Mouse (Mus musculus) cerebellum, adult 9-10 months (tissue): ENCODE measurements around the gene Gm32742.
A peak's percentile ranks its signal among the peaks of the same experiment; 100 is the strongest.

Source experiments
- DNase-seq: peaks from one replicate; pipeline ENCODE4 v3.0.0; 2022

Gm32742 gene

DNA sequence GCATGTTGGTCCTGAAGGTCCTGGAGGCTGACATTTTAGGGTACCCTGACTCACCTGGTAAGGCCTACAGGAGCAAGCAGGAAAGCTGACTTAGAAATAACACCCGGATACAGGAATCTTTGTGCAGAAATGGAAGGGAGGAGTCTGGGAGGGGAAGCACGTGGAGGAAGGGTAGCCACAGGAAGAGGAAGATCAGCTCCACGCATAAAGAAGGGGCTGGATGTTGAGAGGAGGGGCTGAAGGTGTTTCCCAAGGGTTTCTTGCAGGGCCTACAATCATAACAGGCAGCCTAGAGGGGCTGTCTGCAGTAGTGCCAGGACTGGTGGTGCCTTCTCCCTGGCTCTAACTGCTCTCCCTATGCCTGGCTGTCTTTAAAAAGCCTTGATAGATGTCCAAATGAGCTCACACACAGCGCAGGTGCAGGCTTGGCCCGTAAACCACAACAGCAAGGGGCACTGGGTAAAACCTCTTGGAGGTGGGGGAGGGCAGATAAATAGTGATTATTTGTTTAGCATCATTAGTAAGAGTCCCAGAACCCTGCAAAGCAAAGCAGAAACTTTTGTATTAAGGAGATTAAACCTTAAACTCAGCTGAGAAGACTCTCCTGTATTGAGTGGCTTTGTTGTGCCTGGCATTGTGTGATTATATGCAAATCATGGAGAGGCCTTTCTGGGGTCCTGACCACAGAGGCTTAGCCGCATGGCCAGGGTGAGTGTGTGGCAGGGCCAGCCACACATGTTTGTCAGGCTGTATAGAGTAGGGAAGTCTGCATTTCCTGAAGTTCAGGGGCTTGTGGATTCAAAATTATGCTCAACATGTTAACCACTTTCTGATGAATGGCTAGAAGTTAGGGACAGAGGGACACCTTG, at the start of gene Gm32742:
Gene Gm32742, minus strand, starts transcription at position 206 of the 869 bp plus-strand sequence.
- no peak for DNase-seq

DNA sequence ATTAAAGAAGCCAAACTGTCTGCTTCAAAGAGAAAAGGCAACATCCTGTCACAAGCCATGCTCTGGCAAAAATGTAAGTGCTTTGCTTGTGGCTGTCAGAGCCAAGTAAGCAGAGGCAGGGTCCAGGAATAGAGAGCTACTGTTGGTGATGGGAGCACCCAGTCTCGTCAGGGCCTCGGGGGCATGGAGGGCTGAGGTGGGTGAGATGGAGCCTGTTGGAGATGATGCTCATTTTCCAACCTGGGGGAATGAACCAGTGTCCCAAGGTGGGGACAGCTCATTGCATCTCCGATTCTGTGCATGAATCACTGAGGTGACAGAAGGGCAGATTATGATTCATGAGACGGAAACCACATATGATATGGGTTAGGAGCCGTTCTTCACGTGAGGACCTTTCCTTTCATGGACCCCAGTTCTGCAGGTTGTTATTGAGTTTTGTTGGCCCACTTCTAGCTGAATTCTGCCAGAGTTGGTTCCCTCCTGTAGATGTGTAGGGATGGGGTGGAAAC, 48.5 kb upstream of the Gm32742 start:
- DNase-seq: no peak

DNA sequence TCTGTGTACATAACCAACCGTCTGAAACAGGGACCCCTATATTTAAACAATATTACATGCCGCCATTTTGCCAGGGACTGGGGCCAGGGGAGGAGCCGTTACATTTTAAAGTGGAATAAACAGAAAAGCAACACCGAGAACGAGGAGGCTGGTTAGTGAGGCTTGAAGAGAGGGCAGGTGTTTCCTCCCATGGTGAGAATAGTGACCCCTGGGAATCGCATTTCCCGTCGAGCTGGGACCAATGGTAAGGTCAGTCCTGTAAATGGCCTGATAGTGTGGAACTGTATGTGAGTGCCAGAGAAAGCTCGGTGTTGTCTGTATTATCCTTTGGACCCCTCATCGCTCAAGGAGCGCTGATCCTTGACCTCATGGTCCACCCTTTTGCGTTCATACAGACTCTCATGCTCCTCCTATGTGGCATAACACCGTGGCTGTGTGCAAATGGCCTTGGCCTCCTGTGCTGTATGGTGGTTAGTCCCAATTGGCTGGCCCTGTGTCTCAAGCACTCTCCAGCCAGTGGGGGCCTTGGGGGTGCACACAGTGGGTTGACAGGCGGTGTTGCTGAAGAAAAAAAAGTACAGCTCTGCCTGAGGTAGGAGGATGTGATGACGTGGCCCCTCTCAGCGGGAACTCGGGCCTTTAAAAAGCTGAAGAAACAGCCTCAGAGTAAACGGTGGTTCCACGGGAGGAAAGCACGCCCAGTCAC, 47.9 kb upstream of the Gm32742 start, which contains the start of gene Pou2af1:
Gene Pou2af1, plus strand, starts transcription at position 686 of the 706 bp plus-strand sequence.
- DNase-seq: no peak

DNA sequence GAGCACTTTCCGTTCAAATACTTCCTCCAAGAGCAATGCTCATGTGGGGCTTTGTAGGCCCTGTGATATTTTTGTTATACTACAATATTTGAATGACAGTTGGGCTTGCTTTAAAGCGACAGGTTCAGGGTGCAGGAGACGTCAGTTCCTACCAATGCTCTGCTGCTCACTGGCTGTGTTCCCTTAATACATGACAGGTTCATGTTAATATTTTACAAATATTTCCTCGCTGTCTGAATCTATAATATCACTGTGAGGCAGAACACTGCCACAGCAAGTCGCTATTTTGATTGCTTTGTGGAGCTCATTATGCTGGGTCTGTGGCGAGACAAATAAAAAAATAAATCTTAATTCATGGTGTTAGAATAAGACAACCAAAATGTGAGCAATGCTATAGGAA, 45.9 kb upstream of the Gm32742 start:
- DNase-seq: no peak

DNA sequence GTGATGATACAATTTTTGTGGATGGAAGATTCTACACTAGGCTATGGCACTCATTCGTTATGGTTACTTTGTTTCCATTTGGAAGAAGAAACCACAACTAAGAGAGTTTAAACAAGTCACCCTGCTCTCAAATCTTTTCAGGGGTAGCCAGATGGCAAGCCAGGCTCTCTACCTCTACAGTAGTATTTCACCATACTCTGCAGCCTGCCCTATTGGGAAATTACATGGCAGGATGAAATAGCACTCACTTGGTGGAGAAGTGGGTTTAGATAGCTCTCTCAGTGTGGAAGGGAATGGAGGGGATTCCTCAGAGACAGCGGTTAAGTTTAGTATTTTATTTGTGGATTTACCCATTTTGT, 43.6 kb upstream of the Gm32742 start:
- no peak for DNase-seq

DNA sequence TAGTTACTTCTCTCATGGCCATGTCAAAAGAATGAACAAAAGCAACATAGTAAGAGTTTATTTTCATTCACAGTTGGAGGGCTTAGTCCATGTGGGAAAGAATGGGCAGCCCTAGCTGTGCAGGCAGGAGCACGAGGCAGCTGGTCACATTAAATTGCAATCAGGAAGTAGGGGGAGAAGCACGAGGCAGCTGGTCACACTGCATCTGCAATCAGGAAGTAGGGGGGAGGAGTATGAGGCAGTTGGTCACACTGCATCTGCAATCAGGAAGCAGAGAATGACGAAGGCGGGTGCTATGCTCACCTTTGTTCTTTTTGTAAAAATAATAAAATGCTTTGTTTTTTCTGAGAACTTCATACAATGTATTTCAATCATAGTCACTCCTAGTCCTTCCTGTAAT, 29.5 kb upstream of the Gm32742 start:
- no peak for DNase-seq

DNA sequence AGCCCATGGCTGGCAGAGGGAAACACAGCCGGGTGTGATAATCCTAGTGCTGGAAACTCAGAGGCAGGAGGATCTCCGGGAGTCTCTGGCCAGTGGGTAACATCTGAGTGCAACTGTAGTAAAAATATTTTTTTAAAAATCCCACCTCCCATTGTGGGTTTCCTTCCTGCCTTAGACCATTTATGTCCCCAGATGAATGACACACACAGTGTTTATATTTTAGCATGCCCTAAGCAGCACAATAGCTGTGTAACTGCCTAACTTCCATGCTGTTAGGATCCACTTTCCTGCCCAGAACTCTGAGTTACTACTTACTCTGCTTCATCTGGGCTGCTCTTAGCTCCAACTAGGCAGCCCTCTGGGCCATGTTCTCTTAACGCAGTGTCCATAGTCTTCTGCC, 25.3 kb upstream of the Gm32742 start:
- DNase-seq: no peak

DNA sequence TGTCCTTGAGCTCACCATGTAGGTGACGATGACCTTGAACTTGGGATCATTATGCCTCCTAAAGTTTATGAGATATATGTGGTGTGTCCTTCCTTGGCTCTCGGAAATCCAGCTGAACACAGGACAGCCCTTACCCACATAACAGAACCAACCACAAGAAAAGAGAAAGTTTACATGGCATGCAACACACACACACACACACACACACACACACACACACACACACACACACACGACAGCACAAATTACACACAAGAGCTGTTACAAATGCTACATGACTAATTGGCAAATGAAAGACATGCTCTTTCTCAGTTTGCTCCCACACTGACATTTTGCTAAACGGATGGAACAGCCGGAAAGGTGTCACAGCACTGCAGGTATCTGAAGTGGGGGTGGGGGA, 20.6 kb upstream of the Gm32742 start:
- DNase-seq: no peak

DNA sequence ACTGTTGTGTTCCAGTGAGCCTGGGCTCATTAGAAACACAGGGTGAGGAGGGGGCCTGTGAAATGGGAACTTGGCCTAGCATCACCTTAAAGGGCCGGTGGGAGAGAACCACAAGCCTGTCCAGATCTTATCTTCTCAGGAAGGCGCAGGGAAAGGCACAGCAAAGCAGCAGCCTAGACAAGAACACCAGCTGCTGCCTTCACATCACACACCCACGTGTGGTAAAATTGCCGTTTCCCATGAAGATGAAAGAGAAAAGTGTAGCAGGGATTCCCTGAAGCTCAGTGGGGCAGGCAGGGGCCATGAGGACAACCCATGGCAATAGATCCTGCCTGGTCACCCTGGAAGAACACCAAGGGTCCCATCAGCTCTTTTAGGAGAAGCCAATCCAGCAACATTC, 20.1 kb upstream of the Gm32742 start:
- no peak for DNase-seq

DNA sequence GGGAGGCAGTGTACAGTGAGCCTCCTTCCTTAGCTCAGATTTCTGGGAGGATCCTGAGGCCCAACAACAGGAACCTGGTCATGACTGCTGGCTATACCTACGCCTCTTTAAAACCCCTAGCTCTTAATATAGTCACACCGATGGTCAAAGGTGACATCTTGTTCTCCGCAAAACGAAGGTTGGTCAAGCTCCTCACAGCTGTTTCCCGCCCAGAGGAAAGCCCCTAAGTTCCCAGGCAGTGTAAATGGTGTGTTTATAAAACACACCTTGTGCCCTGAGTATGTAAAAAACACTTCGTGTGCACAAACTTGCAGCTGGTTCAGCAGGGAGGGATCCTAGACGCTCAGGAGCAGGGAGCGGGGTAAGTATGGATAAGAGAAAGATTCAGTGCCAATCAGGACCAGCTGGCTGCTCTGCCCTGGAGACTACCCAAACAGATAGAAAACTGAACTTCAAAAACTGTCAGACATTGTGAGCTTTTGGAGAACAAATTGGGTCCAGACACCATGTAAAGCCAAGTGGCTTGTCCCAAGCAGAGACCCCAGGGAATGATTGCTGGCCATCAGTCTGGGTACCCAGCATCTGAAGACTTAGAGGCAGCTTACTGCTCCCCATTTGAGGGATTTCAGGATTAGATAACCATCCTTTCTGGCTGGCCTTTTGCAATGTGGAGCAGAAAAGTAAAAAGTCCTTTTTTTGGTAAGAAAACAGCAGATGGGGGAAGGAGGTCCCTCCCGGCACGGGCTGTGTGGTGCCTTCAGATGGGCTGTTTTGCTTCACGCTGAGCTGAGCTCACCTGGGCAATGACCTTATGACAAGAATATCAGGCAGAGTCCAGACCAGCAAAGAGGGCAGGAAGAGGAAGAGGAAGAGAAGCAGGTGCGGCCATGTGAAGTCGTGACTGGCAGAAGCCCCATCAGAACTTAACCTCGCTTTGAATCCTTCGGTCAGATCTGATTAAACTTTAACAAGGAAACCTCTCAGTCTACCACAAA, 17.7 kb upstream of the Gm32742 start:
- no peak for DNase-seq

DNA sequence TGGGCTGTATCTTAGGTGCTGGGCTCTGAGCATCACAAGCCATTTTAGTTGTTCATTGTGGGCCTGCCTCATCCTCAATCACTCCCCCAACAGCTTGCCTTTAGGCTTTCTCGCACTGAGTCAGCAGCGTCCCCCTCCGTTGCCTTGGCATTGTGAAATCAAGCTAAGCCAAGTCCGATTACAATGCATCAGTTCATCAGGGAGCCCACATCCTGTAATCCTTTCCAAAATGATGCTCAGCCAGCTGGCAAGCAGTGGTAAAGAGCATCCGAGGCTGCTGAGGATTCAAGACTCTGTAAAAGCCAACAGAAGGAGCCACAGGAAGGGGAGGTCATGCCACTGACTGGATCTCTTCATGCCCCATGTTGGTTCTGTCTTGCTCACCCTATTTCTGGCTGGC, 15.3 kb upstream of the Gm32742 start:
- peak; percentile 91 for DNase-seq

DNA sequence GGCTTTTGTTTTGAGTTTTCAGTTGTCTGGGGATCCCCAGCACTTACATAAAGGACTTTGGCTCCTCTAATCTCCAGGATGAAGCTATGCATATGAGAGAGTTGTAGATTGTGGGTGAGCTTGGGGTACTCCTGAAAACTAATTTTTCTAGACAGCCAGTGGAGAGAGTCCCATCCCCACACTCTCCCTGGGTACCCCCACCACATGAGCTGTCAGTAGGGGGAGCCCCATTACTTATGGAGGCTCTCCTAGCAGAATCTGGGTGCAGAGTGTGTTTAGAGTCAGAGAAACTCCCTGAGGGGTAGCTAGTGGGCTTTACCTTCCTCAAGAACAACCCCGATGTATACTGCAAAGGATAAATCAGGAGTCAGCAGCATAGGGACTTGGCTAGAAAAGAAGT, 13.0 kb upstream of the Gm32742 start:
- no peak for DNase-seq

DNA sequence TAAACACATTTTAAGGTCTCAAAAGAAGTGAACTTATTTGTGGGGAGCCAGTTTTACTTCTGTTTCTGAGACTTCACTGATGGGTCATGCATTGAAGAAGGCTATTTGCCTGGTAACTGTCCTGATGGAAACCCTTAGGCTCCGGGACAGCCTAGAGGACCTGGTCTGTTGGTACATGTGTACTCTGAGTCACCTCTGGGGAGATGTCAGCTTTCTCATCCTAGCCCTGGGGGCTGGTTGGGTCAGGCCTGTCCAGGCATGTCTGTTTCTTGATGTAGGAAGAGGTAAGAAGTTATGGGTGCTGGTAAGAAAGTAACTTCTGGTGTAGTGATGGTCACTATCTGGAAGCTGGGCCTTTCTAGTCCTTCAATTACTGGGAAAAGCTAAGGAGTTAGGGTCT, 10.4 kb upstream of the Gm32742 start:
- no peak for DNase-seq

DNA sequence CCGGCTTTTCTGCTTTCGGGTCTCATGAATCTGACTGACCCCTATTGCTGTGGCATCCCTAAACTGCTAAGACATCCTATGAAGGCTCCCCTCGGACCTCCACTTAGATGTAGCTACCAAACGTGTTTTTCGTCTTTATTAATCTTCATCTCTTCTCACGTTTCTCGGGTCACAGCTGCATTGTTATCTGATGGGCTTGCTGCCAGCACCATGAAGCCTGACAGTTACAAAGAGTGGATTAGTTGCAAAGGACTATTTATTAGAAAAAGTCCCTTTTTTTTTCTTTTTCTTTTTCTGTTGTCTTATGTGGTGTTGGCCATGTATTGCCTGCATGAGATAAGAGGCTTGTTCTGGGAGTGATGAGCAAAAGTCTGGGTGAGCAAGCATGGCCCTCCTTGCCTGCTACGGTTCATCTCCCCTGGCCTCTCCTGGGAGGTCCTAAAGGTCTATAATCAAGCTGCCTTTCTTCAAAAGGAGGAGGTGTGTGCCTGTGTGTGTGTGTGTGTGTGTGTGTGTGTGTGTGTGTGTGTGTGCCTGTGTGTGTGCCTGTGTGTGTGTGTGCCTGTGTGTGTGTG, 9.7 kb upstream of the Gm32742 start:
- DNase-seq: no peak

DNA sequence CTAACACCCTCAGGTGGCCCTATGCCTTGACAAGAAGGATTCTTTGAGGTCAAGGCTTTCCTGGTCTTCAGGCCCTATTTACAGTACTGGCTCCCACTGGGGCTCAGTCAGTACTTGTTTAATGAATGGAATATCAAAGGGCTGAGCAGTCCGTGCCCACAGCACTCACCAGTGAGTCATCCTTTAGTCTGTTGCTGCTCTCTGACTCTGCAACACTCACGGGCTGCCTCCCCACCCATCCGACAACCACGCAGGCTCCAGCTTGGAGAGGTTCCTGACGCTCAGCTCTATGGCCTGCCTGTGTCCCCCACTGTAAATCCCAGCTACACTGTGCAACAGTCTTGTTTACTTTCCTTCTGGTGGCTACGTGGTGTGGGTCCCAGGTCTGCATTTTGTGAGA, 5.0 kb upstream of the Gm32742 start:
- DNase-seq: no peak

DNA sequence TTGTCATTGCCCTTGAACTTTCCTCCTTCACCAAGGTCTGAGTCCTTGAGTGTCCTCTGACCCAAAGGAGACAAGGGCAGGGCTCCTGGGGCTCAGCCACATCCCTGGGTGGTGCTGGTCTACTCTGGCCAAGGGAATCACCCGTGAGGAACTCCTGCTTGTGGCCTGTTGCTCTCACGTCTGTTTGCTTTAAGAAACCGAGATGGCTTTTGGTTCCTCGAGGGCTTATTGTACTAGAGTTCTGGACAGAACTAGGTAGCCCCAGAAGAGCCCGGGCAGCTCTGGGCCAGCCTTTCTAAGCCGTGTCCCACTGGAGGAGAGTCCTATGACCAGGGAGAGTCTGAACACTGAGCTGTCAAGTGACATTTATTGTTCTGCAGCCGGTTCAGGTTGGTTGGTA, 3.8 kb upstream of the Gm32742 start:
- DNase-seq: no peak

DNA sequence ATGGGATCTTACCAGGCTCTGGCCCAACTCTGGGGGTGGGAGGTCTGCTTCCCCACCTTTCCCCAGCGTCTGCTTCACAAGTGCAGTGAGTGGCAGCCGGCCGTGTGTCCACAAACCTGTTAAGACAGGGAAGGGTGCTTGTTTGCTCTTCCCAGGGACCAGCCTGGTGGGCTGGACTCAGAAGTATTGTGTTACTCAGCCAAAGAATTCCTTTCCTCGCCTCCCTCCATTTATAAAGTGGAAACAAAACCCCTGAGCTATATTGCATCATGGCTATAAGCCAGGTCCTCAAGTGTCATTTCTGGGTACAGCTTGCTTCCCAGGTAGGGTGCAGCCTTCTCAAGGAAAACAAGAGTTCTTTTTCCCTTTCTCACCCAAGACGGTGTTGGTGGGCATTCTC, 3.4 kb upstream of the Gm32742 start:
- no peak for DNase-seq

DNA sequence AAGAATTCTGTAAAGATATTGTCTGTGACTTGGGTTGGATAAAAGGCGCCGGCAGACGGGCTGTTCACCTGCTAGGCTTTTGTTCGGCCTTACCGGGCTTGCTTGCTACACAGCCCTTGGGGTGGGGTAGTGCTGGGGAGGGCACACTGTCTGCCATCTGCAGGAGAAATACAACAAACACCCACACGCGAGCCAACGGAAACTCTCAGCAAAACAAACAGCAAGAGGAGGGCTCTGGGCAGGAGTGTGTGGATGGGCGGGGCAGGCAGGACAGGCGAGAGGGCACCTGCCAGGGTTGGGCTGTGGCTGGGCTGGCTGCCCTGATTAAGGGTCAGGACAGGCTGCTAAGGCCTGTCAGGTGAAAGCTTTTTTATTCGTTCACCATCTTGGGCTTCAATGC, 2.6 kb upstream of the Gm32742 start:
- no peak for DNase-seq

DNA sequence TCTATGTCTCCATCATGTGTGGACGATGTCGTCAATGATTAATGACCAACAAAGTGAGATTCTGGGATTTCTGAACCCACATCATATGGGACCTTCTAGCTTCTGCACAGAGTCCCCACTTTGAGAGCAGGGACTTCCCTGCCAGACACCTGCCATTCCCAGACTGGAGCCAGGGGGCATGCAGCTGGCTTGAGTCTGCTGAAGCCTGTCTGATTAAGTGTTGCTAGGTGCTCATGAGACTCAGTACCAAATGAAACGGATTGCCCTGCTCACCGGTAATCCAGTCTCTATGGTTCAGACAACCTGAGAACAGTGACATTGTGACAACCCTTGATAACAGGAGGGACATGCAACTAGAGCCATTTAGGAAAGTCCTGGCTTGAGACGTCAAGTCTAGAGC, 1.3 kb downstream of the Gm32742 start:
- no peak for DNase-seq

DNA sequence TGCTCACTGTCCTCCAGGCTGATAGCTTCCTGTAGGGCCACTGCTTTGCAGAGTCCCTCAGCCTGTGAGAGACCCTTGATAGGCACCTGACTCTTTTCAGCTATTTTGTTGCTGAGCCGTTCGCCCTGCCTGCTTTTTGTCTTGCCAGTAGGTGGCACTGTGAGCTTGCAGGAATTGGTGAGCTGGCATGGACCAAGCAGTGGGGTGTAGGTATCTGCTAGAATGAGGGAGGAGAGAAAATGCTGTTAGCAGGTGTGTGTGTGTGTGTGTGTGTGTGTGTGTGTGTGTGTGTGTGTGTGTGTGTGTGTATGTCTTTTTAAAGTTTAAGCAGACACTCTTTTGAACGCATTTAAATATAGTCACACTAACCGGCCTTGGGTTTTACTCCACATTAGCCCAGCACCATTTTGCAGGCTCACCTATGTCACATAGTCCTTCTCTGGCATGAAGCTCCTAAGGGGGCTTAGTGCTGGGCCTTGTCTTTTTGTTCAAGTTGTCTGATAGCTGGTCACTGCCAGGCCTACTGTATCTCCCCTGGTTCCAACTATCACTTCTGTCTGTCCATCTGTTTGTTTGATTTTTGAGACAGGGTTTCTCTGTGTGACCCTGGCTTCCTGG, 3.4 kb downstream of the Gm32742 start:
- DNase-seq: peak; percentile 80

DNA sequence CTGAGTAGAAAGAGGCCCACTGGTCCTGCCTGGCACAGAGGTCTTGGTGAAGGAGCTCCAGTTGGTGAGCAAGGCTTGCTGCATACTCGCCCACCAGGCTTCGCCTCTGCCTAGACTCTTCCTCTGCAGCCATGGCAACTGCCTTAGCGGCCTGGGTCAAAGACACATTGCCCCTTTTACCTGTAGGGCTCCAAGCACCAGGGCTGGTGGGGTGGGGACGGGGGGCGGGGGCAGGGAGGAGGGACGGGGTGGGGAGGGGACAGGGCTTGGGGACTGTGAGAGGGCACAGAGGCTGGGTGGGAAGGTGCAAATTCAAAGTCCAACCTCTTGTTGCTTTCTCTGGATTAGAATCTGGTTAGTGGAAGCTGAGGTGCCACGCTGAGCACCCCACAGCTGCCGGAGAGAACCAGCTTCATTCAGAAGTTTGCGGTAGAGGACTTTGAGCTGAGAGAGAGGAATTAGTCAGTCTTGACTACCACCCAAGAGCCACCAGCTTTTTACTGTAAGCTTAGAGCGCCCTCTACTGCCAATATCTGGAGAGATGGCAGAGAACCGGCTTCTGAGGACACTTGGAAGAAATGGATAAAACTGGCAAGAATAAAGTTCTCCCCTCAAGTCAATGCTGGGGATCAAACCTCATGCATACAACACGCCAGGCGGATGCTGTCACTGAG, 13.1 kb downstream of the Gm32742 start:
- DNase-seq: peak; percentile 67

DNA sequence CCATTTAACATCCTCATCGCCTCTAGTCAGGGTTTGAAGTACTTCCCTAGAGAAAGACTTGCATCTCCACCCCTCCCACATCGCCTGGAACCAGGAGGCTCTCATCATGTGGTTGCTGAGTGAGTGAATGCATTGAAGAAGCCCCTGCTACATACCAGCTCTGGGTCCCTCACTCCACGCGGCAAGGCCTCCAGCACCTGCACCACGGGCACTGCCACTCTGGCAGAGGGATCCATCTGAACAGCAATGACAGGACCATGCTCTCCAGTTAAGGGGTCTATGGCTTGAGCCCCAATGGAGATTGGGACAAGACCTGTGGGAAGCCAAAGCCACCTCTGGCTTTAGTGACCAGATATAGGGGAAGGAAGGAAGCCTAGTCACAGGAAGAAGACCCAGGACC, 18.0 kb downstream of the Gm32742 start:
- no peak for DNase-seq
